Mouse (Mus musculus) adrenal gland, adult 2 months (tissue): ENCODE measurements around the gene Ufd1. TPM values are rescaled to one million over a fixed set of nuclear protein-coding genes. Genes with fewer than 3 reads are reported as not detected.
A peak's percentile ranks its signal among the peaks of the same experiment; 100 is the strongest.

Experiments
- DNase-seq: peaks from one replicate; pipeline ENCODE4 v3.0.0; 2021
- long read RNA-seq: library from polyadenylated mRNA; stranded (forward); transcript quantifications from one replicate; pipeline ENCODE4 v2.0.0, GENCODE M21; 2021
- polyA plus RNA-seq: library from polyadenylated mRNA; depleted of rRNA; stranded (reverse); fragments of >200 nt; gene quantifications from 2 replicates; pipeline ENCODE4 v1.2.3, GENCODE M21; 2012; rRNA removed
- total RNA-seq, 2 experiments: library from RNA; stranded (reverse); gene quantifications; 2 replicates each; pipeline ENCODE4 v1.2.3; 2021

Ufd1 gene
- total RNA-seq (100 to 1,000 TPM; 102 to 115 TPM), polyA plus RNA-seq (19.9 and 27.1 TPM in 2 replicates)
- long read RNA-seq, transcript Ufd1-201 (12 exons, 1,996 nt), result major isoform, 73 of 88 reads
- long read RNA-seq, partial matches to known transcripts, result 0 of 88 reads
- long read RNA-seq, other reads (novel, unspliced or antisense), result 15 of 88 reads

GRCm38 (mm10) chr16:18811468-18812384 is at the start of gene Ufd1, which contains the start of gene Cdc45:
Gene Ufd1, plus strand, starts transcription at chr16:18811779.
Gene Cdc45, minus strand, starts transcription at chr16:18811987.
- DNase-seq, result peak; percentile 93

- no peak for DNase-seq
Measured at GRCm38 (mm10) chr16:18762960-18763359, 48.6 kb upstream of the Ufd1 start.

- no peak for DNase-seq
Measured at GRCm38 (mm10) chr16:18766390-18766789, 45.2 kb upstream of the Ufd1 start.

- DNase-seq, result no peak
Measured at GRCm38 (mm10) chr16:18769501-18769900, 42.1 kb upstream of the Ufd1 start.

GRCm38 (mm10) chr16:18773936-18774335 is 37.6 kb upstream of the Ufd1 start:
- DNase-seq, result peak; percentile 41

GRCm38 (mm10) chr16:18775621-18776555 is 35.7 kb upstream of the Ufd1 start:
- DNase-seq, result peak; percentile 46

GRCm38 (mm10) chr16:18776556-18777100 is 35.0 kb upstream of the Ufd1 start, which contains the start of gene Cldn5:
Gene Cldn5, plus strand, starts transcription at chr16:18776847.
- peak; percentile 51 for DNase-seq

GRCm38 (mm10) chr16:18777101-18778080 is 34.2 kb upstream of the Ufd1 start:
- DNase-seq, result peak; percentile 36

GRCm38 (mm10) chr16:18778461-18778860 is 33.1 kb upstream of the Ufd1 start:
- no peak for DNase-seq

- DNase-seq, result no peak
Measured at GRCm38 (mm10) chr16:18781810-18782209, 29.8 kb upstream of the Ufd1 start.

GRCm38 (mm10) chr16:18785025-18785424 is 26.6 kb upstream of the Ufd1 start:
- no peak for DNase-seq

GRCm38 (mm10) chr16:18785485-18785884 is 26.1 kb upstream of the Ufd1 start:
- no peak for DNase-seq

- DNase-seq, result no peak
Measured at GRCm38 (mm10) chr16:18786652-18787051, 24.9 kb upstream of the Ufd1 start.

GRCm38 (mm10) chr16:18788627-18789406 is 22.8 kb upstream of the Ufd1 start:
- no peak for DNase-seq

GRCm38 (mm10) chr16:18795223-18795899 is 16.2 kb upstream of the Ufd1 start:
- no peak for DNase-seq

GRCm38 (mm10) chr16:18796645-18797044 is 14.9 kb upstream of the Ufd1 start:
- no peak for DNase-seq

GRCm38 (mm10) chr16:18798151-18798550 is 13.4 kb upstream of the Ufd1 start:
- peak; percentile 50 for DNase-seq

- peak; percentile 59 for DNase-seq
Measured at GRCm38 (mm10) chr16:18798841-18799240, 12.7 kb upstream of the Ufd1 start.

- DNase-seq, result peak; percentile 61
Measured at GRCm38 (mm10) chr16:18805746-18806145, 5.8 kb upstream of the Ufd1 start.
